Mouse (Mus musculus) limb, embryonic 12.5 days (tissue): ENCODE results near the gene Pramel6. TPM values are rescaled to one million over a fixed set of nuclear protein-coding genes. Genes with fewer than 3 reads are reported as not detected.
A peak's percentile ranks its signal among the peaks of the same experiment; 100 is the strongest.
"Not testable (repeated sequence)": the region's sequence is repeated elsewhere in the genome, so short reads cannot be mapped to it uniquely, and the experiment has no call there.

Source experiments
- ATAC-seq: fragments of 200-750 bp; cut with Nextera tagmentation; 2 replicates; pipeline ENCODE4 v1.8.0; 2017; ENCODE audit warnings: low read depth, moderate TSS enrichment; ENCODE audit not compliant: insufficient number of reproducible peaks, insufficient read depth, low FRiP score, low TSS enrichment
- H3K27ac ChIP-seq: fragments of 300-500 bp; sonication (generic); 2 replicates; pipeline ENCODE4 v1.5.1; 2016; ENCODE audit warnings: mild to moderate bottlenecking, moderate library complexity
- H3K27me3 ChIP-seq: fragments of 300-500 bp; sonication (generic); 2 replicates; pipeline ENCODE4 v1.6.1; 2016; ENCODE audit warnings: mild to moderate bottlenecking, moderate library complexity
- H3K36me3 ChIP-seq: fragments of 300-500 bp; sonication (generic); 2 replicates; pipeline ENCODE4 v1.6.1; 2016; ENCODE audit warnings: mild to moderate bottlenecking, moderate library complexity
- H3K4me1 ChIP-seq: fragments of 300-500 bp; sonication (generic); replicated peaks from 2 replicates; pipeline ENCODE4 v1.6.1; 2016
- H3K4me2 ChIP-seq: fragments of 300-500 bp; sonication (generic); 2 replicates; pipeline ENCODE4 v1.6.1; 2016; ENCODE audit warnings: mild to moderate bottlenecking, moderate library complexity
- H3K4me3 ChIP-seq: fragments of 300-500 bp; sonication (generic); replicated peaks from 2 replicates; pipeline ENCODE4 v1.5.1; 2016; ENCODE audit warnings: mild to moderate bottlenecking
- H3K9ac ChIP-seq: fragments of 300-500 bp; sonication (generic); replicated peaks from 2 replicates; pipeline ENCODE4 v1.6.1; 2016; ENCODE audit warnings: mild to moderate bottlenecking, moderate library complexity
- H3K9me3 ChIP-seq: fragments of 300-500 bp; sonication (generic); 2 replicates; pipeline ENCODE4 v1.6.1; 2016; ENCODE audit warnings: mild to moderate bottlenecking, moderate library complexity
- WGBS: fragments of 180-500 bp; shearing (Covaris S2); methylation state at CpG from one replicate; pipeline ENCODE4 v1.1.7; 2016; 5-methylcytosine and 5-hydroxymethylcytosine counted together
- polyA plus RNA-seq: library from polyadenylated mRNA; unstranded; fragments of >200 nt; fragmentation: Nextera tagmentation; extraction: Ambion mirVana; gene quantifications from 2 replicates; pipeline ENCODE4 v1.2.1, GENCODE M21; 2016

Pramel6 gene
- not detected in 2 replicates for polyA plus RNA-seq

- no peak for ATAC-seq
- WGBS = 91% methylated on average over 6 of the region's 6 CpGs
- Histone ChIP-seq H3K9ac (no peak within 1 kb of the TSS), H3K9me3 (no peaks in the 10 kb centered on the region), H3K4me1 (no peaks in the 10 kb centered on the region), H3K36me3 (no peaks in the 10 kb centered on the region), H3K4me2 (no peak within 1 kb of the TSS), H3K27ac (no peak within 1 kb of the TSS), H3K4me3 (no peak within 1 kb of the TSS), H3K27me3 (no peaks in the 10 kb centered on the region)
Measured at GRCm38 (mm10) chr2:87506265-87506664, at the start of gene Pramel6. Pramel6 (plus strand) TSS chr2:87506565.

DNA sequence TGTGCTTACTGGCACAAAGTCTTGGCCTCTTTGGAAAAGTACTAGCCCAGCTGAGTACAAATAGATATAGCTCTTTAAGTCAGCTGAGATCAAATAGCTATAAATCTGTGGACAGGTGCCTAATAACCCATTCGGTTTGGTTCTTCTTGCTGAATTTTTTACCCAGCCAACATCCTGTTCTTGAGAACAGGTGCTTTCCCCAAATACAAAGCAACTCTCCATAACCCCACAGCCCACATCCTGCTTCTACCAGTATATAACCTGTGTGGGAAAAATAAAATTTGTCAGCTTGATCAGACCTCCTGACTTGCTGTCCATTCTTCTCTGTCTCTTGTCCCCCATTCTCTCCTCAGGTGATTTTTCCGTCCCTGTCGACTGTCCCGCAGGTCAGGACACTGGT lies 44.6 kb upstream of the Pramel6 start:
- Histone ChIP-seq H3K27ac (no peak overlapping the region), H3K4me2 (no peak overlapping the region), H3K36me3 (no peaks in the 10 kb centered on the region), H3K9ac (no peak overlapping the region), H3K4me1 (no peaks in the 10 kb centered on the region), H3K27me3 (no peaks in the 10 kb centered on the region), H3K9me3 (0 out of 2 replicates have a peak, but pooled peaks cover 3% of the 10 kb centered on the region), H3K4me3 (no peak overlapping the region)
- WGBS = 93% methylated on average over 4 of the region's 4 CpGs
- no peak for ATAC-seq

DNA sequence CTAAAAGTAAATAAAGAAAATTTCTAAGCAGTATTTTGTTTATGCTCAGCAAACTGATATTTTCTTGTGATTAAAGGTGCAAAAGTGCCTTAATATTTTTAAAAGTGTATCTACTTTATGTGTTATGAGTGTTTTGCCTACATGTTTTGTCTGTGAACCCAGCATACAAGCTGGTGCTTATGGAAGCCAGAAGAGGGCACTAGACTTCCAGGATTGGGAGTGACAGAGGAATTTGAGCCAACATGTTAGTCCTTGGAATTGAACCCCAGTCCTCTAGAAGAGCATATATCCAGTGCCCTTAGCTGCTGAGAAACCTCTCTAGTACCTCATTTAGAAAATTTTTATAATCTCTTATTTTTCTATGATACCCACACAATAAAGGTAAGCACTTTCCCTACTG lies 26.2 kb upstream of the Pramel6 start:
- Histone ChIP-seq H3K4me1 (no peaks in the 10 kb centered on the region), H3K4me3 (no peak overlapping the region), H3K36me3 (no peaks in the 10 kb centered on the region), H3K9me3 (no peaks in the 10 kb centered on the region), H3K9ac (no peak overlapping the region), H3K27me3 (no peaks in the 10 kb centered on the region), H3K4me2 (no peak overlapping the region), H3K27ac (no peak overlapping the region)
- no peak for ATAC-seq

GRCm38 (mm10) chr2:87481158-87481557 lies 25.2 kb upstream of the Pramel6 start:
- no peaks in the 10 kb centered on the region for H3K36me3 ChIP-seq

GRCm38 (mm10) chr2:87482276-87482675 lies 24.1 kb upstream of the Pramel6 start:
- ATAC-seq = no peak
- Histone ChIP-seq H3K36me3 (no peaks in the 10 kb centered on the region), H3K4me2 (no peak overlapping the region), H3K4me3 (no peak overlapping the region), H3K27ac (no peak overlapping the region), H3K9me3 (no peaks in the 10 kb centered on the region), H3K27me3 (no peaks in the 10 kb centered on the region), H3K4me1 (no peaks in the 10 kb centered on the region), H3K9ac (no peak overlapping the region)
- WGBS = 80% methylated on average over 2 of the region's 2 CpGs

More at GRCm38 (mm10) chr2:87481158-87481557, 25.2 kb upstream of the Pramel6 start:
- no peaks in the 10 kb centered on the region for H3K9me3 ChIP-seq
- H3K9ac ChIP-seq = no peak overlapping the region
- WGBS = 87% methylated on average over 4 of the region's 4 CpGs
- H3K4me2 ChIP-seq = no peak overlapping the region
- H3K27me3 ChIP-seq = no peaks in the 10 kb centered on the region
- no peak overlapping the region for H3K4me3 ChIP-seq
- H3K27ac ChIP-seq = no peak overlapping the region
- no peak for ATAC-seq
- no peaks in the 10 kb centered on the region for H3K4me1 ChIP-seq

DNA sequence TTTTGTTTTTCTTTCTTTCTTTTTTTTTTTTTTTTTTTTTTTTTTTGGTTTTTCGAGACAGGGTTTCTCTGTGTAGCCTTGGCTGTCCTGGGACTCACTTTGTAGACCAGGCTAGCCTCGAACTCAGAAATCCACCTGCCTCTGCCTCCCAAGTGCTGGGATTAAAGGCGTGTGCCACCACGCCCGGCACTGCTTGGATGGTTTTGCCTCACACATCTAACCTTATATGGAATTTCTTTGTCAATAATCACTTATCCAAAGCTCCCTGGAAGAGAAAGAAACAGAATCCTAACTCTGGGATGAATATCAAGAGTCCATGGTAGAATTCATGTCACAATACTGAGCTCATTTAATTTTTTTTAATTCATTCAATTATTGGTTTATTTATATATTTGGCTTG lies 9.4 kb upstream of the Pramel6 start, which contains the start of gene Pramel7:
Pramel7 (minus strand) TSS at position 101 of the 400 bp plus-strand sequence.
- WGBS = 85% methylated on average over 4 of the region's 5 CpGs
- ATAC-seq, H3K9ac ChIP-seq, H3K36me3 ChIP-seq, H3K4me2 ChIP-seq, H3K27ac ChIP-seq, H3K4me1 ChIP-seq, H3K9me3 ChIP-seq, H3K27me3 ChIP-seq, H3K4me3 ChIP-seq: not testable (repeated sequence)

- Histone ChIP-seq H3K4me1 (no peaks in the 10 kb centered on the region), H3K4me3 (no peak overlapping the region), H3K36me3 (no peaks in the 10 kb centered on the region), H3K9ac (no peak overlapping the region), H3K9me3 (no peaks in the 10 kb centered on the region), H3K4me2 (no peak overlapping the region), H3K27me3 (no peaks in the 10 kb centered on the region), H3K27ac (no peak overlapping the region)
- WGBS = 89% methylated on average over 2 of the region's 2 CpGs
- ATAC-seq = no peak
Measured at GRCm38 (mm10) chr2:87515046-87515445, 8.7 kb downstream of the Pramel6 start.

DNA sequence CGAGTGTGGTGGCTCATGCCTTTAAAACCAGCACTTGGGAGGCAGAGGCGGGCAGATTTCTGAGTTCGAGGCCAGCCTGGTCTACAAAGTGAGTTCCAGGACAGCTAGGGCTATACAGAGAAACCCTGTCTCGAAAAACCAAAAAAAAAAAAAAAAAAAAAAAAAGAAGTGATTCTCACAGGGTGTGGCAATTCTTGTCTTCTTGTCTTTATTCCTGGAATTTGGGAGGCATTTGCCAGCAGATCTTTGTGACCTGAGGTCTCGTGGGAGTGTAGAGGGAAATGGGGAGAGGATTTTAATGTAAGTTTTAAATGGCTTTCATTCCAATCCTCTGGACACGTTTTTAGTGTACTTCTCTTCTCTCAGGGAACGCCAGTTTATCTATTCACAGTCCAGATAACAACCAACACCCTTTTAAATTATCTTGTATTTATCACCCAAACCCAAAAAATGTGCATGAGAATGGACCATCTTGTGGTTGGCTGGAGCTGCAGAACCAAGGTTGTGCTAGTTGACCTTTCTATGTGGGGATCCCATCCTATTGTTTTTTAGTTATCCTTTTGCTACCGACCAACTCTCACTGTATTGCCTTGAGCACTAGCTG lies 9.2 kb downstream of the Pramel6 start:
- H3K4me3 ChIP-seq = no peak overlapping the region
- H3K27me3 ChIP-seq = no peaks in the 10 kb centered on the region
- H3K27ac ChIP-seq = no peak overlapping the region
- H3K4me2 ChIP-seq = no peak overlapping the region
- no peaks in the 10 kb centered on the region for H3K4me1 ChIP-seq
- H3K36me3 ChIP-seq = no peaks in the 10 kb centered on the region
- WGBS = 86% methylated on average over 7 of the region's 8 CpGs
- H3K9ac ChIP-seq = no peak overlapping the region
- no peaks in the 10 kb centered on the region for H3K9me3 ChIP-seq
- no peak for ATAC-seq

DNA sequence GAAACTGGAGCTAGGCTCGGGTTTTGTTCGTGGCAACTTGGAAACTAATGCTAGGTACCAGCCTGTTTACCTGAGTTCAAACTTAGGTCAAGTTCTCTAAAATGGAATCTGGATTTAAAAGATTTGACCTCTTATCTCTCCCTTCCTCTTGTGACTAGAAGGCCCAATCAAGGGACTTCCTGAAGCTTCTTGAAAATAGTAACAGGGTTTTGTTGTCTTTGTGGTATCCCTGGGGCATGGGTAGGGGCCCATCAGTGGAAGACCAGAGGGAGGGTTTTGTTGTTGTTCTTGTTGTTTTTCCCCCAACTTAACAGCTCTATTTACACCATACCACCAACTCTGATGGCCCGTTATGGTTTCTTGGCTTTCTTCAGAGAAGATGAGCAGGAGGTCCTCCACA lies 10.2 kb downstream of the Pramel6 start:
- Histone ChIP-seq H3K4me3 (no peak overlapping the region), H3K36me3 (no peaks in the 10 kb centered on the region), H3K9me3 (no peaks in the 10 kb centered on the region), H3K27ac (no peak overlapping the region), H3K27me3 (no peaks in the 10 kb centered on the region), H3K4me1 (no peaks in the 10 kb centered on the region), H3K9ac (no peak overlapping the region), H3K4me2 (no peak overlapping the region)
- WGBS = 88% methylated on average over 3 of the region's 3 CpGs
- no peak for ATAC-seq

DNA sequence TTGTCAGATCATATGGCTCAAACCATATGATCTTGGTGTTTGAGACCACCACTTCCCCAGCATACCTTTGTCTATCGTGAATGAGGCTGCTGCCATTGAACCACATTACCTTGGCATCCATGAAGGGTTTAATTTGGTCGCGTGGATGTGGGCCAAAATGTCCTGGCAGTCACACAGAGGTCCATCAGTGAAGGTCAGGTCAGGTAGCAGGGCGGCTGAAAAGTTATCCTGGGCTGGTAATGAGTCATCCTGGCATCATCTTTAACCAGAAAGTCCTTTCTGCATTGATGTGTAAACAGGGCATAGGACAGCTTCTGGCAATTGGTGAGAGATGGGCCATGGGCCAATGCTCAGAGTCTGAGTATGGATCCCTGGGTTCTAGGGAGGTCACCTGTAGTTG lies 14.3 kb downstream of the Pramel6 start:
- no peak overlapping the region for H3K9ac ChIP-seq
- no peak overlapping the region for H3K4me2 ChIP-seq
- no peak for ATAC-seq
- no peaks in the 10 kb centered on the region for H3K4me1 ChIP-seq
- H3K36me3 ChIP-seq = no peaks in the 10 kb centered on the region
- H3K27ac ChIP-seq = no peak overlapping the region
- no peaks in the 10 kb centered on the region for H3K27me3 ChIP-seq
- no peak overlapping the region for H3K4me3 ChIP-seq
- H3K9me3 ChIP-seq = no peaks in the 10 kb centered on the region
- WGBS = 90% methylated on average over 4 of the region's 4 CpGs

GRCm38 (mm10) chr2:87525899-87526616 lies 19.7 kb downstream of the Pramel6 start:
- H3K36me3 ChIP-seq, H3K27ac ChIP-seq, H3K9me3 ChIP-seq, H3K4me3 ChIP-seq, H3K4me1 ChIP-seq, ATAC-seq, H3K27me3 ChIP-seq, H3K9ac ChIP-seq: not testable (repeated sequence)
- WGBS = 42% methylated on average over 38 of the region's 39 CpGs
- H3K4me2 ChIP-seq = peak overlapping the region; percentile 39

GRCm38 (mm10) chr2:87531496-87531895 lies 25.1 kb downstream of the Pramel6 start, which contains the start of gene Olfr153:
Olfr153 (plus strand) TSS chr2:87531796.
- Histone ChIP-seq H3K9me3 (no peaks in the 10 kb centered on the region), H3K4me1 (no peaks in the 10 kb centered on the region), H3K4me3 (no peak within 1 kb of the TSS), H3K27me3 (no peaks in the 10 kb centered on the region), H3K36me3 (no peaks in the 10 kb centered on the region), H3K27ac (no peak within 1 kb of the TSS), H3K9ac (no peak within 1 kb of the TSS), H3K4me2 (no peak within 1 kb of the TSS)
- no peak for ATAC-seq
